Mouse (Mus musculus) olfactory bulb, adult 2 months (tissue): Measurements from ENCODE around the gene Nova1.

ENCODE experiments used
- CTCF ChIP-seq: fragments of 200-500 bp; IDR thresholded peaks from 2 replicates; pipeline ENCODE4 v1.5.1; 2012; ENCODE audit warnings: low read depth, mild to moderate bottlenecking, low read length, moderate library complexity; ENCODE audit not compliant: insufficient read depth
- POLR2A ChIP-seq: fragments of 200-500 bp; IDR thresholded peaks from 2 replicates; pipeline ENCODE4 v1.6.1; 2012; ENCODE audit warnings: mild to moderate bottlenecking, low read depth, low read length, moderate library complexity; ENCODE audit not compliant: insufficient read depth

DNA sequence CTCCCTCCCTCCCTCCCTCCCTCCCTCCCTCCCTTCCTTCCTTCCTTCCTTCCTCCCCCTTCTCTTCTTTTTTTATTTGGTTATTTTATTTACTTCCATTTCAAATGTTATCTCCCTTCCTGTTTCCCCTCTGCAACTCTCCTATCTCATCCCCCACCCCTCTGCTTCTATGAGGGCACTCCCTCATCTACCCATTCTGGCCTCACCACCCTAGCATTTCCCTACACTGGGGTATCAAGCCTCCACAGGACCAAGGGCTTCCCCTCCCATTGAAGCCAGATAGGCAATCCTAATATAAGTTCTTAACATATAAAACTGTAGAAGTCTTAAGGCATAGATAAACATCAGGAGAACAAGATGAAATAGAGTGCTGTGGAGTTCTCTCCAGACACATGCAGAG lies 85.5 kb downstream of the Nova1 start:
- TF ChIP-seq CTCF, result no peak
- TF ChIP-seq POLR2A, result no peak
